Mouse (Mus musculus): ENCODE measurements at regions not wholly inside any gene's neighbourhood (a gene's known extent, or its start where the extent isn't known, plus 50 kb on each side); places are given as distances from the start of the nearest gene placed in this dataset.

DNA sequence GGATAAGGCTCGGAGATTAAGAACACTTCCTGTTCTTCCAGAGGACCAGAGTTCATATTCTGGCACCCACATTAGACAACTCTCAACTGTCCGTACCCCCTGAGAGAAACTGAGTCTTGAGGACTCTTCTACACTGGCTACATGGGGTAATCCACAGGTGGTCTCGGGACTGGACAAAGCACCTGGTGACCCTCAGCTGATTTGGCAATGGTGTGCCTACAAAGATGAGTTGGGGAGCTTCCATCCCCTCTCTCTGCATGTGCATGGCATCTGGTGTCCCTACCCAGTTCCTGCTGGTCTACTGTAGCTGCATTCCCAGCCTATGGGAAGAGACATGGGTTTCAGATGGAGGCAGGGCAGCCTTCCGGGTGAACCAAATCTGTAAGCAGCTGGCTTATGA, 61.2 kb upstream of the Kcnj15 start:
- DNase-seq, result no peak

DNA sequence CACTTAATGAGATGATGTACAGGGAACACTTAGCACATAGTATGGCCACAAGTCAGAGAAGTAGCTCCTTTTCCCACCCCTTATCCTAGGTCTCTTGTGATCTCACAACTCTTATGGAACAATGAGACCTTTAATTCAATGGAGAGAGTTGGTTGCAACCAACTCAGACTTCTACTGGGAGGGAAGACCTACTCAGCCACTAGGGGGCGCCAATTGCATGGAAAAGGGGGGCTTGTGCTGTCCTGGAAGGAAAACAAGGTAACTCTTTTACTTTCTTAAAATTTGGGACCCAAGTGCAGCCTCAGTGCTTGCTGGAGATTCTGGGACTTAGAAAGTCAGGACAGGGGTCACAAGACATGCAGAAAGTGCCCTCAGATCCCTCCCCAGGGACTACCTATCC, 60.7 kb upstream of the Kcnj15 start:
- DNase-seq, result peak; percentile 53

DNA sequence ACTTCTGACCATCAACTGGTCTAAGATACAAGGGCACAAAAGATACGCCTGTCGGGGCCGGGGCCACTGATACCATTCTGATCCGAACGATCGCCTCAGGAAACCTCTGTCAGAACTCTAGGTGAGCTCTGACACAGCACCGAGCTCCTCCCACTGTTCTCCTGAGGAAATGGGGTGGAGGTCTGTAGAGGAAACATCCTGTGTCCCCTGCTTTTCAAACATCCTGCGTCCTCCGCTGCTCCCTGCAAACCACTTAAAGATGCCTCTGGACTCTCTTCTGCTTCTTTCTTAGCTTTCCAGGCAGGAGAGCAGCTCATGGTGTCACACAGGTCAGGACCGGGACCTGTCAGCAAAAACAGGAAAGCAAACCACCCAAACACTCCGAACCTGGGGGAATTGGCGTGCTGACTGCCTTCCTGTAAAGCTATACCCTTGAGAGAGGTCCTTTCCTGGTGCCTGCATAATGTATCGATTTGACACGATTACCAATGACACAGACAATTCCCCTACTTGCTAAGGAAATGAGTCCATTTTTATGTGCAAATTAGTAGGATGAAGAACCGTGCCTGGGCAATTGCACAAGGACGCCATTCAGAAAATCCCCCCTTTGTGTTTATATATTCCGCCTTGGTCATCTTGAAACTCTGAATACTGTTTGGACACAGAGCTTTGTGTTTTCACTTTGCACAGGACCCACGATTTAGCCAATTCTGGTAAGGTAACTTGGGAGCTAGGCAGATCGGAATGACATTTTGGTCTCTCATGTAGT, 58.4 kb upstream of the Kcnj15 start:
- DNase-seq, result no peak

DNA sequence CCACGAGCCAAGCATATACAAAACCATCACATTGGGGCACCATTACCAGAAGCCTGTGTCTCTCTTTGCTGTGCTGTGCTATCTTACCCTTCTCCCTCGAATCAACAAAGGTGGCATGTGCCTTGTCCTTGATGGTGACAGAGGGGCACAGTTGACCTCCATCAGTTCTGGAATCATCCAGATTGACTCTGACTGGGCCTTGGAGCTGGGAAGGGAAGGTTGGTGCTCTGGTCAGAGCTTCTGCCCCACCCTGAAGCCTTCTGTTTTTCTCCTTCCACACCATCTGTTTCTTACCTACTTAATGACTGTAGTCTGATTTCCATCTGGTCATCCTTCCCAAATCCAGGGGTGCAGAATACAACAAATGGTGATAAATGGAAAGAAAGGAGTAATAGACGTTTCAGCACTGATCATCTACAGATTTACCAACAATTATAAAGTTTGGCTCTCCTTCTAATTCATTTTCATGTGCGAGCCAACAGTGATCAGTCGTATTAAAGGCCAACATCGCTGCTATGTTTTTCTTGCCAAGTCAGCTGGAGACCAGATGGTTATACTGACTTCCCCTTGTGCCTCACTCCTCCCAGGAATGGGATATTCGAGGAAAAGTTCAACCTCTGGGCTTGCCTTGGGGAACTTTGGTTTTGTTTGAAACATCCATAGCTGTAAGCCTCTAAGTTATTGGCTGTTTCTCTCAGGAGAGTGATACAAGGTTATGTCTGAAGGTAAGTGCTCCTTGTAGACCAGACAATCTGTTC, 55.1 kb upstream of the Kcnj15 start:
- DNase-seq, result no peak

DNA sequence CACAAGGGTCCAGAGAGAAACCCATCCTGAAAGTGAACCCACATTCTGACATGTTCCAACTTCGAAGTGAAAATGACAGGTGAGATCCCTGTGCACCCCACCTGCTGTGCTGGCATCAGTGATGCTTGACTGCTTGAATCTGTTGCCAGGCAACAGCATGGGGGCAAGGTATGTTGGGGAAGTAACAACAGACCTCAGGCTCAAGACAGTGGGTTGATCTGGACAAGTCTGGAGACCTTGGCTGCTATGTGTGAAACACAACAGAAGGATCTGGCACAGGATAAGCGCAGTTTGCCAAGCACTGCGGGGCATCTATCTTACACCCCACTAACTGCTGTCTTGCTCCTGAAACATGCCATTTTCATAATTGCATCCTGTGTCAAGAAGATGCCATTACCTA, 54.3 kb upstream of the Kcnj15 start:
- no peak for DNase-seq

DNA sequence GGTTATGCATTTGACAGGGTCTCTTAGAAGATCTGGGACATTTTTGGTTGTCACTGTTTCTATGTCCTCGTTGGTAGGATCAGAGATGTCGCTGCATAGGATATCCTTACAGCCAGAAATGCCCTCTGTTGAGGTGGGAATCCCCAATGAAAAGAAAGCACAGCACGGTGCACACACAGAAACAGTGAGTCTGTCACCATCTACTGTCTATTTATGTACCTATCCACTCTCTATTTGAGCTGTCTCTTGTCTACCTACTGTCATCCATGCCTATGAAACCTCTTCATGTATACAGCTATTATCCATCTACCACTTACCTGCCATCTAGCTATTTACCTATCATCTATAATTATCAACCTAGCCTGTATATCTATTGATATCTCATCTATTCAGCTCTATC, 53.6 kb upstream of the Kcnj15 start:
- no peak for DNase-seq

DNA sequence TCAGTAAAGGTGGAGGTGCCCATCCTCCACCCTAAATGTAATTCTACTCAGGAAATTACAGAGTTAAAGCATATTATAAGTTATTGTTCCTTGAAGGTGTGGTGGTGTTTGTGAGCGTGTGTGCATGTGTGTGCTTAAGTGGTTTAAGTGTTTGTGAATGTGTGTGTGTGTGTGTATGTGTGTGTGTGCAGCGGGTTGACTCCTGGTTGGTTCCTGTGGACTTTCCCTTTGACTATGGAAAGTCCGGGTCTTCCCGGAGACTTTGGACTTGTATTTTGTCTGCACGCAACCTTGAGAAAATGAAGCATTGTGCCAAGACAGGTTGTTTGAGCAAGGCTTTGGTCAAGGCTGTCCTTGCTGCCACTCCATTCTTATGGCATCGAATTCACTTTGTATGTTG, 52.9 kb upstream of the Kcnj15 start:
- no peak for DNase-seq

DNA sequence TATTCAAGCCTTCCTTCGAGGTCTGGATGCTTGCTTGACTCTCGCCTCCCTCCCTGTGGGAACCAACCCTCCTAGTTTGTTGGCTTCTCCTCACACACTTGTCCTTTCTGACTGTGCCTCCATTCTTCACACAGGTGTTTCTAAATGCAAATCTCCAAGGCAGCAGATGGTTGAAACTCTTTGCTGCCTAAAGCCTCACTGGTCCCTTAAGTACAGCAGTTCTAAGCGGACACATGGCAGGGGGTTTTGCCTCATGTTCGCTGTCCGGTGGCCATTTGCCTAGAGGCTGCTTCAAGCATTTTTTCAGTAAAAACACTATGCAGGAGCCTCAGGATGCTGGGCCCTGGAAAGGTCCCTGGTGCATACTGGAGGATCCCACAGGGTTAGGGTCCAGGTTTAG, 50.9 kb upstream of the Kcnj15 start:
- no peak for DNase-seq

DNA sequence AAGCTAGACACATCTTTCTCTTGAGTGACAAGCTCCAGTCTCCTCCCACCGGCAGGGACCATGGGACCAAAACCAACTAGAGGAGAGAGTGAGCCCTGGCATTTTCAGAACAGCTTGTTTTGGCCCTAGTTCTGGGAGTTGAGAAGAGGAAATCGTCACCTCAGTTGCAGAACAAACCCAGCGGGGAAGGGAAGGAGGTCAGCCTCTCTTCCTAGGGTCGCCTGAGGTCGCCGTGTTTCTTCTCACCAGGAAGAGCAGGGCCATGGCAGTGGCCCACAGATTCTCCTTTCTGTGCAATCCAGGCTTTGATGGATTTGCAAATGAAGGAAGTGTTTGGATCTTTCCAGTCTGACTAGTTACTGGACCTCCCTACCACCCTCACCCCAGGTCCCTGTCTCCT, 49.8 kb upstream of the Kcnj15 start:
- DNase-seq, result no peak
